Mouse (Mus musculus) megakaryocyte, embryonic 14.5 days (primary cell): ENCODE data around the gene Hspb3. TPM values are rescaled to one million over a fixed set of nuclear protein-coding genes. Genes with fewer than 3 reads are reported as not detected.
A peak's percentile ranks its signal among the peaks of the same experiment; 100 is the strongest.

Source experiments
- H3K27me3 ChIP-seq: replicated peaks from 2 replicates; pipeline ENCODE3; 2012; ENCODE audit warnings: inconsistent platforms
- H3K36me3 ChIP-seq: replicated peaks from 2 replicates; pipeline ENCODE3; 2012; ENCODE audit warnings: low read length, inconsistent platforms, mixed read lengths
- H3K4me1 ChIP-seq: 2 replicates; pipeline ENCODE4 v1.6.1; 2012; ENCODE audit warnings: inconsistent platforms
- H3K4me3 ChIP-seq: replicated peaks from 2 replicates; pipeline ENCODE3; 2012; ENCODE audit warnings: moderate library complexity, mild to moderate bottlenecking, inconsistent platforms
- H3K9me3 ChIP-seq: 2 replicates; pipeline ENCODE4 v1.6.1; 2012; ENCODE audit warnings: inconsistent platforms
- FLI1 ChIP-seq: IDR thresholded peaks from 2 replicates; pipeline ENCODE4 v1.6.1; 2012; ENCODE audit warnings: low read length, inconsistent platforms, mixed read lengths
- GATA1 ChIP-seq: IDR thresholded peaks from 3 replicates; pipeline ENCODE4 v1.6.1; 2012; ENCODE audit warnings: mixed read lengths, low read length, inconsistent platforms, borderline replicate concordance
- polyA plus RNA-seq: library from polyadenylated mRNA; stranded (reverse); fragments of >175 nt; gene quantifications from 2 replicates; pipeline ENCODE4 v1.2.3, GENCODE M21; 2012; ENCODE audit warnings: low replicate concordance; ENCODE audit not compliant: insufficient read depth

The Hspb3 gene
- polyA plus RNA-seq, 1 experiment: not detected

DNA sequence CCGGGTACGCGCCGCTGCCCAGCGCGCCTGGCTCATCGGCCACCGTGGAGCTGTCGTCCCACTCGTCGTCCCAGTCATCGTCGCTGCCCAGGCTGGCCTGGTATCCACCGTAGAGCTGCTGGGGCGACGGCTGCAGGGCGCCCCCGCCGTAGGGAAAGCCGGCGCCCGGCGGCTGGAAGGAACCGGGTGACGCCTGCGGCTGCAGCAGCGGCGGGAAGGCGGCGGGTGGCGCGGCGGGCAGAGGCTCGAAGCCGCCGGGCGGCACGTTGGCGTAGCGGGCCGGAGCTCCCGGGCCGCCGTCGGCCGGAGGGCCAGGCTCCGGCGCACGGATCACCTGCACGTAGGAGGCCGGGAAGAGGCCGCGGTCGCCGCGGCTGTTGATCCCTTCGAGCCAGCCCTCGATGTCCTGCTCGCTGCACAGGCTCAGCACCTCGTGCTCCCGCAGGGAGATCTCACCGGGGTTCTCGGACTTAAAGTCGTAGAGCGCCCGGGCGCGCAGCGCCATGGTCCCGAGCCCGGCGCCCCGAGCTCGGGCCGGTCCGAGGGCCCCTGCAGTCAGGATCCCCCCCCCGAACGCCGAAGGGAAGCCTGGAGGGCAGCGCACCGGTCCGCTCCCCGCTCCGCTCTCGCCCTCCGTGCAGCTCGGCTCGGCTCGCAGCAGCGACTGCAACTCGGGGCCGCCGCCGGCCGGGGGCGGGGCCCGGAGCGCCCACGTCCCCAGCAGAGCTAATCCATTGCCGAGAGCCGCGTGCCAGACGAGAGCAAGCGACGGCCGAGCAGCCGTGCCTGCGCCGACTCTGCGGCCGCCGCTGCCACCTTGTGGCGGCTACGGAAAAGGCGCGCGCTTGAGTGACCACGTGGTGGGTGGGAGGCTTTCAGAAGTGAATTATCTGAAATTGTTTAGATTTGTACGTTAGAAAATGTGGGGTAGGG, 45.3 kb downstream of the Hspb3 start, which contains the start of gene Snx18:
Gene Snx18, minus strand, starts transcription at position 674 of the 933 bp plus-strand sequence.
- Histone ChIP-seq H3K9me3 (peaks cover 14% of the 10 kb centered on the region), H3K4me3 (peak within 1 kb of the TSS; percentile 93), H3K36me3 (peaks cover 39% of the 10 kb centered on the region), H3K27me3 (peaks cover 9% of the 10 kb centered on the region), H3K4me1 (peaks cover 39% of the 10 kb centered on the region)
- no peak for TF ChIP-seq FLI1

- Histone ChIP-seq H3K27me3 (peaks cover 9% of the 10 kb centered on the region), H3K36me3 (peaks cover 46% of the 10 kb centered on the region), H3K4me1 (peaks cover 39% of the 10 kb centered on the region), H3K9me3 (peaks cover 22% of the 10 kb centered on the region), H3K4me3 (peak overlapping the region; percentile 93)
- no peak for TF ChIP-seq GATA1
- no peak for TF ChIP-seq FLI1
Measured at GRCm38 (mm10) chr13:113617338-113617890, 46.1 kb downstream of the Hspb3 start.

DNA sequence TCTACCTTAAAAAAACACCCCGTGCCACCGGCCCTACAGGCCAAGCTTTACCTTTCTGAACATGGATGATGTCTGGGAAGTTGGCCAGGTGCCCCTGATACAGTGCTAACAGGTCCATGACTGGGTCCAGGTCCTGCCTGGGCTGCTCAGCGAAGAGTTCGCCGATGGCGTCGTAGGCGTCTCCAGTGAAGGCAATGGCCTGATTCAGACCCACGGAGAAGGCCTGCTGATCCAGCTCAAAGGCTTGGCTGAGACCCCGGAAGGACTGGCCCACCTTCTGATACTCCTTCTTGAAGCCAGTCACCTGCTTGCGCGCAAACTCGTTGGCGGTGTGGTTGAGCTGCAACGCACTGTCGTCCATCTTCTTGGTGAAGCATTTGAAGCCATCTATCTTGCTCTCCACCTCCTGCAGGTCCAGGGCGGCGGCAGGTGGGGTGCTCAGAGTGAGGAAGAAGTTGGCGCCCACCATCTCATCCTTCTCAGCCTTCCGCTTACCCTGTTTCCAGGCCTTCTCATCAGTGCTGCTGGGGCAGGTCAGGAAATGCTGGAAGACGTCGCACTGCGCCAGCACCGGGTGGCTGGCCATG, 46.6 kb downstream of the Hspb3 start:
- Histone ChIP-seq H3K4me3 (peak overlapping the region; percentile 93), H3K9me3 (peaks cover 26% of the 10 kb centered on the region), H3K36me3 (peaks cover 52% of the 10 kb centered on the region), H3K4me1 (peaks cover 39% of the 10 kb centered on the region), H3K27me3 (peaks cover 9% of the 10 kb centered on the region)
- no peak for TF ChIP-seq FLI1
- no peak for TF ChIP-seq GATA1

GRCm38 (mm10) chr13:113615971-113616671, 47.4 kb downstream of the Hspb3 start:
- Histone ChIP-seq H3K36me3 (peaks cover 59% of the 10 kb centered on the region), H3K4me1 (peaks cover 42% of the 10 kb centered on the region), H3K9me3 (peaks cover 26% of the 10 kb centered on the region), H3K4me3 (peak overlapping the region; percentile 93), H3K27me3 (peaks cover 9% of the 10 kb centered on the region)
- TF ChIP-seq GATA1 (no peak), FLI1 (no peak)

- Histone ChIP-seq H3K27me3 (peaks cover 9% of the 10 kb centered on the region), H3K4me1 (peaks cover 42% of the 10 kb centered on the region), H3K9me3 (peaks cover 26% of the 10 kb centered on the region), H3K36me3 (peaks cover 65% of the 10 kb centered on the region), H3K4me3 (peak overlapping the region; percentile 93)
- no peak for TF ChIP-seq GATA1
- TF ChIP-seq FLI1: no peak
Measured at GRCm38 (mm10) chr13:113615546-113615941, 47.9 kb downstream of the Hspb3 start.

GRCm38 (mm10) chr13:113614635-113615545, 48.6 kb downstream of the Hspb3 start:
- Histone ChIP-seq H3K4me1 (peaks cover 45% of the 10 kb centered on the region), H3K9me3 (peaks cover 26% of the 10 kb centered on the region), H3K36me3 (peaks cover 71% of the 10 kb centered on the region), H3K27me3 (peaks cover 7% of the 10 kb centered on the region), H3K4me3 (peak overlapping the region; percentile 93)
- TF ChIP-seq GATA1 (no peak), FLI1 (no peak)

- no peak overlapping the region for H3K4me3 ChIP-seq
- TF ChIP-seq GATA1 (no peak), FLI1 (no peak)
- peaks cover 81% of the 10 kb centered on the region for H3K36me3 ChIP-seq
- peaks cover 7% of the 10 kb centered on the region for H3K27me3 ChIP-seq
- H3K9me3 ChIP-seq: peaks cover 26% of the 10 kb centered on the region
- peaks cover 45% of the 10 kb centered on the region for H3K4me1 ChIP-seq
Measured at GRCm38 (mm10) chr13:113613882-113614281, 49.6 kb downstream of the Hspb3 start.

GRCm38 (mm10) chr13:113613341-113613740, 50.1 kb downstream of the Hspb3 start:
- Histone ChIP-seq H3K27me3 (peaks cover 7% of the 10 kb centered on the region), H3K4me3 (peak overlapping the region; percentile 5), H3K36me3 (peaks cover 85% of the 10 kb centered on the region), H3K4me1 (peaks cover 43% of the 10 kb centered on the region), H3K9me3 (peaks cover 28% of the 10 kb centered on the region)
- TF ChIP-seq GATA1 (no peak), FLI1 (no peak)

Other genes starting within 250 kb of the Hspb3 start
- 2.1 and 4.9 TPM in 2 replicates for gene Snx18, start 45.1 kb downstream of the Hspb3 start, polyA plus RNA-seq
- gene Arl15, start 130.8 kb upstream of the Hspb3 start, polyA plus RNA-seq: 0.19 TPM in 1 of 2 replicates, not detected in the other